Mouse (Mus musculus): ENCODE data around the gene Pnpla3.

DNA sequence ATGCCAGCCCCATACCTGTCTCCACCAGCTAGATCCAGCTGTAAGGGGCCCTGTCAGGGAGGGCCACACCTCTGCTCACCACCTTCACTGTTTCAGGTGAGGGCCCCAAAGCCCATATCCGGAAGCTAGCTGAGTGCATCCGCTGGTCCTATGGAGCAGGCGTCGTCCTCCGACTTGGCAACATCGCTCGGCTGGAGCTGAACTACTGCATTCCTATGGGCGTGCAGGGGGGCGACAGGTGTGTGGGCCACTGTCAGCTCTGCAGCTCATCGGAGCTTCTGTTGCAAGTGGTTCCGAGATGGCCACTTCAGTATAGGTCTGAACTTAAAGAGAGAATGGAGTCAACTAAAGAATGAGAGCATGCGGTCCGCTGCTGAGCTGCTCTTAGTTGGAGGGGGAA lies 43.3 kb downstream of the Pnpla3 start:
- TF ChIP-seq CTCF (IDR thresholded peaks at IDR 0.05; ENCODE audit: low read depth) (no peak), EP300 (IDR thresholded peaks at IDR 0.05; ENCODE audit: low read depth) (no peak)
